ENCODE assay signal across 7 mouse cellular contexts in the genomic region with DNA sequence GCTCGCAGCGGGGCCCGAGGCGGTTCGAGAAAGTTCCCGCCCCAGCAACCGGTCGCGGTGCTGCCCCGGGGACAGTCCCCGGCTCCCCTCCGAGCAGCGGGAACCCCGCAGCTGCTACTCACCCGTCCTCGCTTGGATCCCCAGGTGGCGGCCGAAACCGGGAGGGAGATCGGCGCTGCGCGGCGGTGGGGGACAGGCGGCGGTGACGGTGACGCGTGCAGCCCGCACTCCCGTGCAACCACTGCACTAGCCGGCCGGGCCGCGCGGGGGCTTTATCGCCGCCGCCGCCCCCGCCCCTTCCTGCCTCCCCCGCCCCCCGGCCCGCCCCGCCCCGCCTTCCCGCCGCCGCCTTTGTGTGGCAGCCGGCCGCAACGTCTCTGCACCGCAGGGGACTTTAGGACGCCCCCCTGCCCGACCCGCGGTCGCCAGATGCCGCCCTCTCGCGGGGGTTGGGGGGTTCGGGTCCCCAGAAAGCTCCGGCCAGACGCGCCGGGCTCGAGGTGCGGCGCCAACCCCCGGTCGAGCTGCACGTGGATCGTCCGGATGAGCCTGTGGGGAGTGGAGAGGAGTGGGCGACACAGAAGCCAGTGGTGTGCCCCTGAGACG. TPM values are rescaled to one million over a fixed set of nuclear protein-coding genes. Genes with fewer than 3 reads are reported as not detected.
DNase-seq lines count a peak whose midpoint lies in the region; ATAC-seq and TF ChIP-seq lines count a peak whose summit lies in the region.

No protein-coding gene starts in this region.

- no peak for TF ChIP-seq POLR2A in bone marrow macrophage, adult 2 months (IDR thresholded peaks at IDR 0.05; ENCODE audit: borderline replicate concordance, low read depth, low read length)

- no peaks in the 10 kb centered on the region for H3K27me3 ChIP-seq in kidney, embryonic 14.5 days (ENCODE audit: control insufficient read depth, insufficient read depth, low read length)

- ATAC-seq in kidney, embryonic 14.5 days (ENCODE audit: low FRiP score, low TSS enrichment): peak; percentile 75

- DNase-seq in urinary bladder, postnatal 14 days (ENCODE audit: low spot score): peak; percentile 22
- DNase-seq in urinary bladder, postnatal 4 days (ENCODE audit: low spot score in 2 of 2): no peak
- peak; percentile 12 to 22 for DNase-seq in gastrocnemius, postnatal 36 days
- DNase-seq in lung, postnatal 10 days: peak; percentile 44
- DNase-seq in retina, postnatal 7 days (ENCODE audit: low read depth, low spot score): peak; percentile 23

- H3K4me2 ChIP-seq in kidney, embryonic 14.5 days (replicated peaks; ENCODE audit: low read depth, low read length): peak overlapping the region; percentile 88

- H3K4me3 ChIP-seq in bone marrow macrophage, adult 2 months (ENCODE audit: insufficient read depth, low read length): peak overlapping the region; percentile 46
- H3K4me3 ChIP-seq in kidney, embryonic 14.5 days (ENCODE audit: low read length): peak overlapping the region; percentile 75

- under 1% methylated on average over 70 of the region's 76 CpGs for WGBS in kidney, embryonic 14.5 days

- intact Hi-C loops in gastrocnemius, postnatal 36 days (cut with DNase I): no loop called here

- H3K36me3 ChIP-seq in kidney, embryonic 14.5 days (ENCODE audit: control insufficient read depth, insufficient read depth, low read length): no peaks in the 10 kb centered on the region

- H3K9ac ChIP-seq in kidney, embryonic 14.5 days (ENCODE audit: low read depth, low read length): peak overlapping the region; percentile 74

- no peaks in the 10 kb centered on the region for H3K4me1 ChIP-seq in bone marrow macrophage, adult 2 months (ENCODE audit: control insufficient read depth, insufficient read depth, low read length)
- peaks cover 12% of the 10 kb centered on the region for H3K4me1 ChIP-seq in kidney, embryonic 14.5 days (ENCODE audit: control insufficient read depth, insufficient read depth, low read length)

- no peak for TF ChIP-seq CTCF in bone marrow macrophage, adult 2 months (IDR thresholded peaks at IDR 0.05; ENCODE audit: low read depth, low read length)

- no peaks in the 10 kb centered on the region for H3K9me3 ChIP-seq in kidney, embryonic 14.5 days (ENCODE audit: control insufficient read depth, low read length)

- H3K27ac ChIP-seq in bone marrow macrophage, adult 2 months (ENCODE audit: insufficient read depth, low read depth, low read length): no peak overlapping the region
- H3K27ac ChIP-seq in kidney, embryonic 14.5 days (ENCODE audit: low read depth, low read length): no peak overlapping the region

RNA-seq across cellular contexts. Expression of a gene that starts 2.5 kb away (rescaled TPM):
- 1.4 and 1.5 TPM in 2 replicates for polyA plus RNA-seq in bone marrow macrophage, adult 2 months (2012; ENCODE audit: insufficient read depth, insufficient read length, missing spikeins)
- total RNA-seq in gastrocnemius, postnatal 36 days (2021): 10 to 100 TPM; 72.4 to 78.0 TPM
- polyA plus RNA-seq in kidney, embryonic 14.5 days (2014; fragmentation: Nextera tagmentation; extraction: Ambion mirVana): 108 and 136 TPM in 2 replicates

Comparison
In these comparisons a context has a peak if more than half of its experiments do, and no peak if none do; other contexts are left out.
1. DNase-seq: peak in urinary bladder, postnatal 14 days (single experiment), gastrocnemius, postnatal 36 days (2 of 2), lung, postnatal 10 days (single experiment) and retina, postnatal 7 days (single experiment); none in urinary bladder, postnatal 4 days (0 of 2).
2. RNA of a gene that starts 2.5 kb away (polyA plus RNA-seq): 108 to 136 TPM in kidney, embryonic 14.5 days; 1.4 to 1.5 TPM in bone marrow macrophage, adult 2 months; every median in the first group is over 10 times any median in the second.